In the genomic region with DNA sequence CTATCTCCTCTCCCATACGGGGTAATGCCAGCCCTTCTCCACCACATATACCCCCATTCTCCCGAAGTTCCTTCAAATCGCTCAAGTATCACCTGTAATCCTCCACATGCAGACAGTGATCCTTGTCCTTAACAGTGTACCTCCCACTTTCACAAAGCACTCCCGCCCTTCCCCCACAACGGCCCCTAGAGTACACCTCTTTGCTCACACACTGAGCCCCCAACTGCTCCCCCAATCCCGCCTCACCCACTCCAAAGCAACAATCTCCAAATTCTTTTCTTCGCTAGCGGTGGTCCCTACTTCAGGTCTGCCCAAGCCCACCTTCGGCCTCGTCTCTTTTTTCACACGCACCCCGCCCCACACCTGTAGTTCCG, we compare ENCODE assay signal across 1 mouse cellular context.
TF ChIP-seq lines count a peak whose summit lies in the region.

No protein-coding gene starts in this region.

TF ChIP-seq in CH12.LX, 34 proteins besides CTCF, POLR2A, EP300 and RAD21 (continued from another document):
- no peak for TF ChIP-seq SIN3A (IDR thresholded peaks at IDR 0.05; ENCODE audit: low read length)
- no peak for TF ChIP-seq ELF1 (IDR thresholded peaks at IDR 0.05; ENCODE audit: low read depth, low read length)
- no peak for TF ChIP-seq PAX5 (IDR thresholded peaks at IDR 0.05; ENCODE audit: low read length)
- TF ChIP-seq USF2 (conservative IDR thresholded peaks at IDR 0.05; ENCODE audit: low read depth, low read length) = no peak
- TF ChIP-seq RCOR1 (conservative IDR thresholded peaks at IDR 0.05; ENCODE audit: low read depth, low read length) = no peak
- TF ChIP-seq NRF1 (IDR thresholded peaks at IDR 0.05; ENCODE audit: low read depth, low read length) = no peak
- TF ChIP-seq MYC (IDR thresholded peaks at IDR 0.05; ENCODE audit: low read depth, low read length) = no peak
- TF ChIP-seq MAZ (IDR thresholded peaks at IDR 0.05; ENCODE audit: low read depth, low read length) = no peak
- no peak for TF ChIP-seq POLR2AphosphoS2 (IDR thresholded peaks at IDR 0.05; ENCODE audit: low read depth, low read length)
- TF ChIP-seq SMC3 (IDR thresholded peaks at IDR 0.05; ENCODE audit: low read depth, low read length) = no peak
- TF ChIP-seq JUN (IDR thresholded peaks at IDR 0.05; ENCODE audit: insufficient read depth, low read depth, low read length) = no peak
- TF ChIP-seq IRF4 (IDR thresholded peaks at IDR 0.05; ENCODE audit: low read depth, low read length) = no peak
- no peak for TF ChIP-seq MEF2A (IDR thresholded peaks at IDR 0.05; ENCODE audit: borderline replicate concordance, low read depth, low read length)
